Mouse (Mus musculus) thymus, adult 2 months (tissue): ENCODE data around the gene Parp12.

Source experiments
- CTCF ChIP-seq: fragments of 200-500 bp; IDR thresholded peaks from 2 replicates; pipeline ENCODE4 v1.5.1; 2012; ENCODE audit warnings: mild to moderate bottlenecking, control low read depth, low read length, moderate library complexity, borderline replicate concordance; ENCODE audit not compliant: control insufficient read depth, poor library complexity, insufficient read depth; ENCODE audit errors: extremely low read depth
- POLR2A ChIP-seq: fragments of 200-500 bp; IDR thresholded peaks from 2 replicates; pipeline ENCODE4 v1.6.1; 2012; ENCODE audit warnings: mild to moderate bottlenecking, low read length, control low read depth, moderate library complexity; ENCODE audit not compliant: control insufficient read depth, poor library complexity, insufficient read depth; ENCODE audit errors: extremely low read depth

DNA sequence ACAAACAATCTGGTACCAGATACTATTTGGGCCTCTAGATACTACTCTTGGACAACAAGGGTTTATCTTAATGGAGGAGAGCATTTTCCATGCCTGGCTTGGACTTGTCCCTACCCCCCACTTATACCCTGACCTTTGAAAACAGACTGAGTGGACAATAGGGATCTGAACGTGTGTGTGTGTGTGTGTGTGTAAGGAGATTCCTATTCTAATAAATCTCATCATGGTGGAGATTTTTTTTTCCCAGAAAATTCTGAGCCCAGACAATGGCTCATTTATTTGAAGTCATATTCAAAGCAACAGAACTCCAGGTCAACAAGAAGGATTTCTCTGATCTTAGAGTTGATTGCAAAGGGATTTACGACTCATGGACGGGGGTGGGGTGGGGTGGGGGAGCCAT is 59.2 kb downstream of the Parp12 start:
- no peak for TF ChIP-seq POLR2A
- no peak for TF ChIP-seq CTCF
